Mouse (Mus musculus) liver, embryonic 14.5 days (tissue): Measurements from ENCODE around the gene Ulk2. TPM values are rescaled to one million over a fixed set of nuclear protein-coding genes. Genes with fewer than 3 reads are reported as not detected.
"Not testable (repeated sequence)": the region's sequence is repeated elsewhere in the genome, so short reads cannot be mapped to it uniquely, and the experiment has no call there.

Experiments used
- ATAC-seq: fragments of 200-750 bp; cut with Nextera tagmentation; 2 replicates; pipeline ENCODE4 v1.8.0; 2017; ENCODE audit warnings: moderate number of reproducible peaks, mild to moderate bottlenecking, moderate library complexity; ENCODE audit not compliant: insufficient read depth
- DNase-seq, 3 experiments: peaks; one replicate each; pipeline ENCODE4 v3.0.0-alpha.2; 2012 to 2013; ENCODE audit warnings: low read depth in 3 of 3, low spot score in 3 of 3
- H3K27ac ChIP-seq: fragments of 300-500 bp; sonication (generic); 2 replicates; pipeline ENCODE4 v1.5.1; 2014; ENCODE audit warnings: moderate library complexity, mild to moderate bottlenecking, control low read depth, inconsistent platforms
- H3K27me3 ChIP-seq: fragments of 300-500 bp; sonication (generic); 2 replicates; pipeline ENCODE4 v1.6.1; 2014; ENCODE audit warnings: mild to moderate bottlenecking, low read length, moderate library complexity; ENCODE audit not compliant: control insufficient read depth, insufficient read depth
- H3K36me3 ChIP-seq: fragments of 300-500 bp; sonication (generic); replicated peaks from 2 replicates; pipeline ENCODE4 v1.6.1; 2014; ENCODE audit warnings: low read depth; ENCODE audit not compliant: control insufficient read depth, insufficient read depth
- H3K4me1 ChIP-seq, 2 experiments: fragments of 200-500 bp in 1 of 2; fragments of 300-500 bp in 1 of 2; sonication (generic) in 1 of 2; replicated peaks; 2 replicates each; pipeline ENCODE4 v1.6.1; 2012 to 2014; ENCODE audit warnings: antibody characterized with exemption in 1 of 2, inconsistent platforms in 1 of 2, low read length in 1 of 2; ENCODE audit not compliant: control insufficient read depth in 2 of 2, insufficient read depth in 2 of 2
- H3K4me2 ChIP-seq: fragments of 300-500 bp; sonication (generic); 2 replicates; pipeline ENCODE4 v1.6.1; 2014; ENCODE audit warnings: low read depth, mild to moderate bottlenecking, control low read depth, moderate library complexity
- H3K4me3 ChIP-seq, 2 experiments: fragments of 200-500 bp in 1 of 2; fragments of 300-500 bp in 1 of 2; sonication (generic) in 1 of 2; 2 replicates each; pipeline ENCODE4 v1.5.1; 2012 to 2014; ENCODE audit warnings: low read depth in 2 of 2, low read length in 2 of 2, mild to moderate bottlenecking in 2 of 2, control low read depth in 1 of 2, inconsistent platforms in 1 of 2, moderate library complexity in 1 of 2; ENCODE audit not compliant: insufficient read depth in 1 of 2
- H3K9ac ChIP-seq: fragments of 300-500 bp; sonication (generic); replicated peaks from 2 replicates; pipeline ENCODE4 v1.6.1; 2014; ENCODE audit warnings: mild to moderate bottlenecking, control low read depth, moderate library complexity
- H3K9me3 ChIP-seq: fragments of 300-500 bp; sonication (generic); 2 replicates; pipeline ENCODE4 v1.6.1; 2016; ENCODE audit warnings: low read length, mixed read lengths; ENCODE audit not compliant: control insufficient read depth
- CTCF ChIP-seq: IDR thresholded peaks from 2 replicates; pipeline ENCODE4 v1.5.1; 2016; ENCODE audit warnings: antibody characterized with exemption, low read depth, control low read depth
- EP300 ChIP-seq: IDR thresholded peaks from 2 replicates; pipeline ENCODE4 v1.6.1; 2016; ENCODE audit warnings: antibody characterized with exemption, low read depth
- WGBS: fragments of 180-500 bp; shearing (Covaris S2); extraction: QIAGEN DNeasy Blood & Tissue Kit; methylation state at CpG from one replicate; pipeline ENCODE4 v1.1.7; 2014; ENCODE audit not compliant: insufficient replicate concordance; 5-methylcytosine and 5-hydroxymethylcytosine counted together
- polyA plus RNA-seq, 2 experiments: library from polyadenylated mRNA; depleted of rRNA in 1 of 2; stranded (reverse) in 1 of 2; unstranded in 1 of 2; fragments of >200 nt; fragmentation: Nextera tagmentation in 1 of 2; extraction: Ambion mirVana in 1 of 2; gene quantifications; 2 replicates each; pipeline versions ENCODE4 v1.2.1 to v1.2.3; 2012 to 2014

Ulk2 gene
- polyA plus RNA-seq, 2 experiments, result 2.5 TPM

DNA sequence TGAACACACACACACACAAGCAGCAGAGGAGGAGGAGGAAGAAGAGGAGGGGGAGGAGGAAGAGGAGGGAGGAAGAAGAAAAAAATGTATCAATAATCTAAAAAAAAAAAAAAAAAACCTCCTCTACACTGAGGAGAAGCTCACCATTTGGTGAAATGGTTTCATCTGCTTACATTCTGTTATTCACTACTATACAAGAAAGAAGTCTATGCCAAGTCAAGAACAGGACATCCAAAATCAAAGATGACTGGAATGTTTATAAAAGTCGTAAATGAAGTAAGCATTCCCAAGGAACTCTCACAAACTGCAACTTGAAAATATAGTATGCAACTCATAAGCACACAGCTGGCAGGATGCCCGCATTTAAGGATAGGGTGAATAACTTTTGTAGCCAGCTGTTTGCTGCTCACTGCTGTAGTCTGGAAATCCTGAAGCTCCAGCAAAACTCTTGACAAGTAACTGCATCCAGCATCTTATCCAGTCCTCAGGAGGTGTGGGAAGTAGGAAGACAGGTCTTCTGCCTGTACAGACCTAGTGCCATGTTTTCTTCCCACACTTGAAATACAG is 46.2 kb downstream of the Ulk2 start:
- ATAC-seq, result no peak
- H3K36me3 ChIP-seq, result no peaks in the 10 kb centered on the region
- no peak overlapping the region for H3K27ac ChIP-seq
- WGBS, result 79% methylated on average over 2 of the region's 2 CpGs
- H3K4me1 ChIP-seq, result no peaks in the 10 kb centered on the region
- DNase-seq, result no peak
- H3K4me2 ChIP-seq, result no peak overlapping the region
- H3K9ac ChIP-seq, result no peak overlapping the region
- TF ChIP-seq EP300 (no peak), CTCF (no peak)
- no peak overlapping the region for H3K4me3 ChIP-seq
- no peaks in the 10 kb centered on the region for H3K9me3 ChIP-seq
- no peaks in the 10 kb centered on the region for H3K27me3 ChIP-seq

DNA sequence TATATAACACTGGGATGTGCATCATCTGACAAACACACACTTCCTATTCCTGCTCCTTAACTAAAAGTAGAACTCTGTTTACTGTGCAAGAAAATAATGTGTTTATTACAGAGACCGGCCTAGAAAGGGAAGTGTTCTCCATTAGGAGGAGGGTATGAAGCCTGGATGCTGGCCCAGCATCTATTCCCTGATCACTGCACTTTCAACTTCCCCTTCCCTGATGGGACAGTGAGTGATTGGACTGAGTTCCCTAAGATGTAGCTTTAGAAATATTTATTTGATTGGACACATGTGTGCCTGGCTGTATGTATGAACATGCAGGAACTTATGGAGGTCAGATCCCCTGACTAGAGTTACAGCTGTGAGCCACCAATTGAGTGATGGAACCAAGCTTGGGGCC is 61.4 kb downstream of the Ulk2 start:
- no peaks in the 10 kb centered on the region; the same call in 1 of the 2 replicates for H3K36me3 ChIP-seq
- ATAC-seq, result no peak

DNA sequence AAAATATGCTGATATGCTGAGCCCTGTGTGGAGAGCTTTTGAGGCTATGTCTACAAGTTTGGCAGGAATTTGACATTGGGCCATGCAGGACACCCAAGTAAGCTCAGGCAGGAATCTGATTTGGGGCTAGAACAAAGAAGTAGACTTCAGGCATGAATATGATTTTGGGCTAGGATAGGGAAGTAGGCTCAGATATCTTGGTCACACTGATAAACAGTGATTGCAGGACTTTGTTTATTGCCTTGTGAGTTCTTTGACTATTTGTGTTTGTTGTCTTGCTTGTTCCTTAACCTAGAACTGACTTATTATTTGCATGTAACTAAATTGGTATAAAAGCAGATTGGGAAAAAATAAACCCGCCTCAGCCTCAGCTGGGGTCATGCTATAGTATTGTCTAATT is 66.3 kb downstream of the Ulk2 start:
- no peak for DNase-seq
- 60% methylated on average over 1 of the region's 1 CpGs for WGBS
- H3K27me3 ChIP-seq, result no peaks in the 10 kb centered on the region
- H3K9me3 ChIP-seq, result no peaks in the 10 kb centered on the region
- no peak overlapping the region for H3K4me2 ChIP-seq
- no peak for TF ChIP-seq CTCF
- TF ChIP-seq EP300, result no peak
- no peaks in the 10 kb centered on the region for H3K4me1 ChIP-seq
- no peak for ATAC-seq
- no peaks in the 10 kb centered on the region; the same call in 1 of the 2 replicates for H3K36me3 ChIP-seq
- no peak overlapping the region for H3K27ac ChIP-seq
- H3K4me3 ChIP-seq, result no peak overlapping the region
- H3K9ac ChIP-seq, result no peak overlapping the region

More for the DNA sequence above, 61.4 kb downstream of the Ulk2 start:
- Histone ChIP-seq H3K27me3 (no peaks in the 10 kb centered on the region), H3K4me2 (no peak overlapping the region), H3K9ac (no peak overlapping the region), H3K4me3 (no peak overlapping the region), H3K4me1 (no peaks in the 10 kb centered on the region), H3K27ac (no peak overlapping the region), H3K9me3 (no peaks in the 10 kb centered on the region)
- 66% methylated on average over 1 of the region's 1 CpGs for WGBS
- no peak for DNase-seq
- TF ChIP-seq EP300, result no peak
- TF ChIP-seq CTCF, result no peak

DNA sequence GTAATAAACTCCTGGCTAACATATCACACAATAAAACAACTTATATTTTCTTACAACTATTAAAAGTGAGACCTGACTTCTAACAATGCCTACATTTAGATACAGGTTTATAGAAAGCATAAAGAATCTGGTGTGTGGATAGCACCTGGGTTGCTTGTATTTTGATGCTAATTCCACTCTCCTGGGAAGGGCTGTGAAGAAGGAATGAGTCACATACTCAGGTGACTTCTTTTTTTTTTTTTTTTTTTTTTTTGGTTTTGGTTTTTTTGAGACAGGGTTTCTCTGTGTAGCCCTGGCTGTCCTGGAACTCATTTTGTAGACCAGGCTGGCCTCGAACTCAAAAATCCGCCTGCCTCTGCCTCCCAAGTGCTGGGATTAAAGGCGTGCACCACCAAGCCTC is 72.3 kb downstream of the Ulk2 start:
- not testable (repeated sequence) for H3K27ac ChIP-seq, H3K4me1 ChIP-seq, H3K9ac ChIP-seq, H3K9me3 ChIP-seq, H3K27me3 ChIP-seq, ATAC-seq, H3K4me2 ChIP-seq, H3K36me3 ChIP-seq, DNase-seq, H3K4me3 ChIP-seq
- 66% methylated on average over 3 of the region's 3 CpGs for WGBS

DNA sequence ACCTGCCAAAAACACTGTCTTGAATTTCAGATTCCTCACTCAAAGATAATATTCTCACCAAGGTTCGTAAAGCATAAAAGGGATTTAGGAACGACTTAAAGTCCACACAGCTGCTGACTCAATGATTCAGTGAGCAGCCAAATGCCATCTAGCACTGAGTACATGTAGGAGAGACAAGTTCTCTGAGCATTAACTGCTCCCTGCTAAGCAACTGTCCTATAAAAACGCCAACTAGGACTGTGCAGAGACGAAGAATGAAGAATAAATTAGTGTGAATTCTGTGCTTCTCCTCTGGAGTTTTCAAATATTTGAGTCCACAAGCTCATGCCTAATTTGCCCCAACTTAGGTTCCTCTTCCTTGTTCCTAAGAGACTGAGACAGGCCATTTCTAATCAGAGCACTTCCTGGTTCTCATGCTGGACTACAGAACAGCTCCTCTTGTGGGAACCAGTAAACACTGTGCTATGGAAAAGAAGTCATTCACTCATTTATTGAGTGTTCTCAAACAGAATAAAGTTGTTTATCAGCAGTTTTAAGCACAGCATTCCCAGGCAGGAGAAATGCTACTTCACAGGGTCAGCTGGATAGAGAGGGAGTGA is 80.2 kb downstream of the Ulk2 start:
- Histone ChIP-seq H3K9ac (no peak overlapping the region), H3K4me1 (no peaks in the 10 kb centered on the region), H3K27me3 (no peaks in the 10 kb centered on the region), H3K4me3 (no peak overlapping the region), H3K4me2 (no peak overlapping the region), H3K9me3 (no peaks in the 10 kb centered on the region), H3K27ac (no peak overlapping the region), H3K36me3 (no peaks in the 10 kb centered on the region; the same call in 1 of the 2 replicates)
- WGBS, result 61% methylated on average over 4 of the region's 4 CpGs
- no peak for ATAC-seq
- DNase-seq, result no peak
- TF ChIP-seq EP300 (no peak), CTCF (no peak)
